Mouse (Mus musculus) MEL (cell line): ENCODE results near the gene Tnfrsf23.

ENCODE experiments used
- CTCF ChIP-seq, 3 experiments: IDR thresholded peaks in 2 of 3; conservative IDR thresholded peaks in 1 of 3; 2 replicates each; pipeline ENCODE4 v1.5.1; 2011 to 2012; ENCODE audit warnings: low read length in 3 of 3, low read depth in 2 of 3, mild to moderate bottlenecking in 2 of 3, improper control_type of control experiment in 1 of 3, inconsistent platforms in 1 of 3, mixed read lengths in 1 of 3, moderate library complexity in 1 of 3; ENCODE audit not compliant: control insufficient read depth in 1 of 3, insufficient read depth in 1 of 3, poor library complexity in 1 of 3, severe bottlenecking in 1 of 3
- E2F4 ChIP-seq: IDR thresholded peaks from 2 replicates; pipeline ENCODE4 v1.6.1; 2011; ENCODE audit warnings: low read depth, low read length, improper control_type of control experiment, borderline replicate concordance
- GATA1 ChIP-seq: IDR thresholded peaks from 2 replicates; pipeline ENCODE4 v1.6.1; 2011; ENCODE audit warnings: low read depth, low read length, improper control_type of control experiment
- HCFC1 ChIP-seq: IDR thresholded peaks from 2 replicates; pipeline ENCODE4 v1.6.1; 2012; ENCODE audit warnings: low read depth, mild to moderate bottlenecking, inconsistent platforms, low read length, improper control_type of control experiment, moderate library complexity
- JUND ChIP-seq: IDR thresholded peaks from 2 replicates; pipeline ENCODE4 v1.6.1; 2011; ENCODE audit warnings: low read depth, mild to moderate bottlenecking, improper control_type of control experiment, low read length
- MAX ChIP-seq: IDR thresholded peaks from 2 replicates; pipeline ENCODE4 v1.6.1; 2011; ENCODE audit warnings: low read length, improper control_type of control experiment
- MEF2A ChIP-seq: IDR thresholded peaks from 2 replicates; pipeline ENCODE4 v1.6.1; 2014; ENCODE audit warnings: low read depth, mild to moderate bottlenecking, inconsistent platforms, low read length, improper control_type of control experiment; ENCODE audit not compliant: poor library complexity, insufficient replicate concordance, severe bottlenecking; ENCODE audit errors: extremely low read depth
- MXI1 ChIP-seq: IDR thresholded peaks from 2 replicates; pipeline ENCODE4 v1.6.1; 2011; ENCODE audit warnings: mild to moderate bottlenecking, low read depth, low read length, improper control_type of control experiment
- NELFE ChIP-seq: IDR thresholded peaks from 2 replicates; pipeline ENCODE4 v1.6.1; 2011; ENCODE audit warnings: low read depth, low read length, improper control_type of control experiment
- POLR2A ChIP-seq, 2 experiments: IDR thresholded peaks; 2 replicates each; pipeline ENCODE4 v1.6.1; 2011 to 2012; ENCODE audit warnings: low read length in 2 of 2, mild to moderate bottlenecking in 2 of 2, control low read depth in 1 of 2, improper control_type of control experiment in 1 of 2, low read depth in 1 of 2, moderate library complexity in 1 of 2; ENCODE audit not compliant: control insufficient read depth in 1 of 2, insufficient read depth in 1 of 2, poor library complexity in 1 of 2
- SIN3A ChIP-seq: IDR thresholded peaks from 2 replicates; pipeline ENCODE4 v1.6.1; 2012; ENCODE audit warnings: low read length, improper control_type of control experiment, inconsistent platforms
- UBTF ChIP-seq: IDR thresholded peaks from 2 replicates; pipeline ENCODE4 v1.6.1; 2012; ENCODE audit warnings: low read depth, mild to moderate bottlenecking, inconsistent platforms, low read length, improper control_type of control experiment, moderate library complexity, borderline replicate concordance; ENCODE audit not compliant: insufficient read depth
- ZC3H11A ChIP-seq: IDR thresholded peaks from 2 replicates; pipeline ENCODE4 v1.6.1; 2012; ENCODE audit warnings: low read depth, mild to moderate bottlenecking, inconsistent platforms, low read length, improper control_type of control experiment
- ZMIZ1 ChIP-seq: IDR thresholded peaks from 2 replicates; pipeline ENCODE4 v1.6.1; 2012; ENCODE audit warnings: low read depth, mild to moderate bottlenecking, inconsistent platforms, low read length, improper control_type of control experiment, moderate library complexity

DNA sequence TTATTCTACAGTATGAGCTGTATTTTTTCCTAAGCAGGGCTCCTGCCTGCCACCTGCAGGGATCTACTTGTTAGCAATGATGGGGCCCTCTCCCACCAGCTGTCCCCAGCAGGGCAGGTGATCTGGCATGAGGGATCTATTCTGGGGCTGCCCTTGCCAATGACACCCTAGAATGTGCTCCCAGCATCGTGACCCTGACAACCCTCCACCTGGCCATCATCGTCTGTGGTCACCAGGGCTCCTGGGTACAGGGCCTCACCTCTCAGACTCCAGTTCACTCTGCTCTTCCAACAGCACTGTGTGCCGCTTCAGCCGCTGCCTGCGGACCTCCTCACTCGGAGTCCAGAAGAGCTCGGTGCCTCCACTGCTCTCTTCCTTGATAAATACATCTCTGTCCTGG, 8.9 kb upstream of the Tnfrsf23 start:
- TF ChIP-seq JUND (no peak), GATA1 (no peak), MAX (no peak), POLR2A (IDR thresholded peaks at IDR 0.05; ENCODE audit: control insufficient read depth in 1 of 2, insufficient read depth in 1 of 2, low read depth in 1 of 2, low read length in 2 of 2, poor library complexity in 1 of 2) (no peak), MXI1 (no peak), HCFC1 (no peak), CTCF (IDR thresholded peaks at IDR 0.05 in 2 of 3, conservative IDR thresholded peaks at IDR 0.05 in 1 of 3; ENCODE audit: control insufficient read depth in 1 of 3, insufficient read depth in 1 of 3, low read depth in 2 of 3, low read length in 3 of 3, poor library complexity in 1 of 3, severe bottlenecking in 1 of 3) (no peak), ZMIZ1 (no peak), E2F4 (no peak), SIN3A (no peak), ZC3H11A (no peak), NELFE (no peak), UBTF (no peak), MEF2A (no peak)
